ENCODE assay signal across 36 mouse cellular contexts in the genomic region with DNA sequence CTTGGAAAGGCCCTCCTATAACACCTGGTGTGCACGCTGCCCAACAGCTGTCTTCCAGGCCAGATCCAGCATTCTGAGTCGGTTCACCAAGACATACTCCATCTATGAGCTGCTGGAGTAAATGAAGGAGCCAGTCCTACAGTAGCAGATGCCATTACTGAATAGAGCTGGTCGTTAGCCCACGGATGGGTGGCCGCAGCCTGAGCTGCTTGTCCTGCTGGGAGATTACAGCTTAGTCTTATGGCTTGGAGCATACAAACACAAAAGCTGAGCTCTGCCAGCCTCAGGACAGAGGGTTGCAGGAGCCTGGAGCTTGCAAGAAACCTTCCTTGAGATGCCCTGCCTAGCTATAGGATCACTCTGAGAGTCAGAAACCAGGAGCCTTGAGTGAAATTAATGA. TPM values are rescaled to one million over a fixed set of nuclear protein-coding genes. Genes with fewer than 3 reads are reported as not detected.
A peak's percentile ranks its signal among the peaks of the same experiment; 100 is the strongest.
DNase-seq lines count a peak whose midpoint lies in the region; ATAC-seq lines count a peak whose summit lies in the region.
"Had no signal": no experiment of that assay in that cellular context is flagged by ENCODE, and none has a peak within 500 bp of the region (broad histone marks: within the 10 kb centered on the region; RNA-seq: fewer than 3 reads in every experiment).

No protein-coding gene starts in this region.

- intact Hi-C loops in left cerebral cortex, postnatal 4 days (cut with DNase I): no loop called here
- intact Hi-C loops in left cerebral cortex, postnatal 10 days (cut with DNase I): no loop called here

- H3K27me3 ChIP-seq in forebrain, embryonic 11.5 days (ENCODE audit: control insufficient read depth, insufficient read depth, low read length): no peaks in the 10 kb centered on the region
- H3K27me3 ChIP-seq in forebrain, embryonic 14.5 days (replicated peaks; ENCODE audit: control insufficient read depth, insufficient read depth, low read length): no peaks in the 10 kb centered on the region
- H3K27me3 ChIP-seq: embryonic facial prominence, embryonic 13.5 days; forebrain, embryonic 13.5 days; hindbrain, embryonic 15.5 days had no signal

- no peaks in the 10 kb centered on the region for H3K36me3 ChIP-seq in forebrain, embryonic 11.5 days (ENCODE audit: control insufficient read depth, insufficient read depth, low read length)
- H3K36me3 ChIP-seq in forebrain, embryonic 14.5 days (ENCODE audit: control insufficient read depth, insufficient read depth, low read length): no peaks in the 10 kb centered on the region
- H3K36me3 ChIP-seq: embryonic facial prominence, embryonic 10.5 days; embryonic facial prominence, embryonic 13.5 days; hindbrain, embryonic 10.5 days; hindbrain, embryonic 15.5 days had no signal

- no peak overlapping the region for H3K4me3 ChIP-seq in forebrain, embryonic 11.5 days (ENCODE audit: low read depth, low read length)
- H3K4me3 ChIP-seq in forebrain, embryonic 14.5 days (ENCODE audit: low read depth, low read length): no peak overlapping the region
- H3K4me3 ChIP-seq: embryonic facial prominence, embryonic 10.5 days; embryonic facial prominence, embryonic 13.5 days; erythroblast, embryonic 14.5 days; forebrain, embryonic 13.5 days; gastrocnemius, adult 2 months; hindbrain, embryonic 10.5 days; hindbrain, embryonic 15.5 days had no signal

- 44% methylated on average over 5 of the region's 5 CpGs for WGBS in forebrain, embryonic 11.5 days
- 33% methylated on average over 5 of the region's 5 CpGs for WGBS in forebrain, embryonic 14.5 days

- ATAC-seq in forebrain, embryonic 11.5 days (replicated peaks; ENCODE audit: low FRiP score): peak; percentile 37; the same call in 1 of the 2 replicates
- ATAC-seq in forebrain, embryonic 14.5 days: no peak
- ATAC-seq: CD4-positive, CD25-positive, alpha-beta regulatory T cell, adult 4 months; forebrain, embryonic 13.5 days; forebrain, postnatal 0 days; inflammation-experienced regulatory T-cells, adult 6 months; intestine, embryonic 16.5 days had no signal

- H3K4me1 ChIP-seq in forebrain, embryonic 11.5 days (replicated peaks; ENCODE audit: control insufficient read depth, insufficient read depth, low read length): no peaks in the 10 kb centered on the region
- no peaks in the 10 kb centered on the region for H3K4me1 ChIP-seq in forebrain, embryonic 14.5 days (ENCODE audit: control insufficient read depth, insufficient read depth, low read length)
- H3K4me1 ChIP-seq: embryonic facial prominence, embryonic 10.5 days; embryonic facial prominence, embryonic 13.5 days; forebrain, embryonic 13.5 days; hindbrain, embryonic 10.5 days; hindbrain, embryonic 15.5 days had no signal

- no peak overlapping the region for H3K27ac ChIP-seq in forebrain, embryonic 11.5 days (ENCODE audit: low read depth, low read length)
- no peak overlapping the region for H3K27ac ChIP-seq in forebrain, embryonic 14.5 days (ENCODE audit: low read depth, low read length)
- H3K27ac ChIP-seq: embryonic facial prominence, embryonic 10.5 days; embryonic facial prominence, embryonic 13.5 days; forebrain, embryonic 13.5 days; gastrocnemius, adult 2 months; hindbrain, embryonic 10.5 days; hindbrain, embryonic 15.5 days had no signal

- DNase-seq in forebrain, embryonic 11.5 days (ENCODE audit: low spot score): no peak
- DNase-seq in forebrain, embryonic 14.5 days (ENCODE audit: low spot score): no peak
- DNase-seq in left cerebral cortex, postnatal 4 days: peak; percentile 77
- no peak for DNase-seq in left cerebral cortex, postnatal 10 days (ENCODE audit: extremely low spot score in 1 of 2, low spot score in 2 of 2)
- peak; percentile 26 for DNase-seq in retina, embryonic 14.5 days (ENCODE audit: low spot score)
- DNase-seq in adrenal gland, adult (ENCODE audit: inconsistent age in 2 of 2, low spot score in 1 of 2): no peak
- DNase-seq: adrenal gland, postnatal 10 days; adrenal gland, postnatal 36 days; cerebellum, adult 11 months; cerebellum, adult 2 months; cerebellum, postnatal 36 days; embryo, embryonic 11 days; forebrain, postnatal 0 days; gastrocnemius, adult 2 months; gastrocnemius, postnatal 14 days; heart, adult 11 months; heart, postnatal 36 days; kidney, adult 18-20 months had no signal

- no peaks in the 10 kb centered on the region for H3K9me3 ChIP-seq in forebrain, embryonic 11.5 days (ENCODE audit: control insufficient read depth, low read length)
- H3K9me3 ChIP-seq in forebrain, embryonic 14.5 days (replicated peaks; ENCODE audit: control insufficient read depth, low read length): no peaks in the 10 kb centered on the region
- H3K9me3 ChIP-seq: embryonic facial prominence, embryonic 10.5 days; embryonic facial prominence, embryonic 13.5 days; forebrain, embryonic 13.5 days; hindbrain, embryonic 10.5 days; hindbrain, embryonic 15.5 days had no signal

- no peak overlapping the region for H3K9ac ChIP-seq in forebrain, embryonic 11.5 days (ENCODE audit: low read length)
- H3K9ac ChIP-seq in forebrain, embryonic 14.5 days (ENCODE audit: low read length): no peak overlapping the region
- H3K9ac ChIP-seq: embryonic facial prominence, embryonic 13.5 days; forebrain, embryonic 13.5 days; forebrain, postnatal 0 days; hindbrain, embryonic 15.5 days had no signal

- no peak overlapping the region for H3K4me2 ChIP-seq in forebrain, embryonic 11.5 days (ENCODE audit: low read depth, low read length, severe bottlenecking)
- H3K4me2 ChIP-seq in forebrain, embryonic 14.5 days (ENCODE audit: low read length): no peak overlapping the region
- H3K4me2 ChIP-seq: embryonic facial prominence, embryonic 13.5 days; forebrain, embryonic 13.5 days; heart, embryonic 11.5 days; hindbrain, embryonic 15.5 days had no signal

RNA-seq across cellular contexts. Expression of a gene that starts 33.6 kb away (rescaled TPM):
- not detected in 2 replicates for polyA plus RNA-seq in forebrain, embryonic 11.5 days (2014; fragmentation: Nextera tagmentation; extraction: Ambion mirVana)
- polyA plus RNA-seq in forebrain, embryonic 14.5 days (2014; fragmentation: Nextera tagmentation; extraction: Ambion mirVana): not detected in 2 replicates
- not detected for total RNA-seq in left cerebral cortex, postnatal 4 days (2021)
- not detected for total RNA-seq in left cerebral cortex, postnatal 10 days (2021)
- total RNA-seq: adrenal gland, postnatal 10 days; adrenal gland, postnatal 36 days; forebrain, postnatal 0 days; gastrocnemius, adult 2 months; gastrocnemius, postnatal 14 days; gastrocnemius, postnatal 4 days; heart, adult 8-10 months; heart, postnatal 36 days; MEL had no signal
- polyA plus RNA-seq: C2C12; CD4-positive, CD25-positive, alpha-beta regulatory T cell, adult 4 months; cerebellum, adult 2 months; cortical plate, adult 2 months; embryonic facial prominence, embryonic 10.5 days; embryonic facial prominence, embryonic 13.5 days; erythroblast, embryonic 14.5 days; forebrain, embryonic 13.5 days; forebrain, postnatal 0 days; frontal cortex, adult 2 months; heart, embryonic 11.5 days; heart, embryonic 14.5 days; heart, postnatal 0 days; hindbrain, embryonic 10.5 days; hindbrain, embryonic 15.5 days; inflammation-experienced regulatory T-cells, adult 6 months; intestine, embryonic 16.5 days had no signal

Comparison
In these comparisons a context has a peak if more than half of its experiments do, and no peak if none do; other contexts are left out.
1. DNase-seq: peak in left cerebral cortex, postnatal 4 days (single experiment) and retina, embryonic 14.5 days (single experiment); none in forebrain, embryonic 11.5 days (single experiment), forebrain, embryonic 14.5 days (single experiment), left cerebral cortex, postnatal 10 days (0 of 2) and adrenal gland, adult (0 of 2).